Mouse (Mus musculus) cerebellum, postnatal 10 days (tissue): ENCODE measurements around the gene Rsrp1.

ENCODE experiments used
- DNase-seq, 2 experiments: peaks; one replicate each; pipeline ENCODE4 v3.0.0; 2021; ENCODE audit warnings: mixed read lengths in 2 of 2

Gene Rsrp1

GRCm38 (mm10) chr4:134922111-134922924 is 1.1 kb upstream of the Rsrp1 start:
- DNase-seq: no peak

GRCm38 (mm10) chr4:134922925-134923244 is 507 bp upstream of the Rsrp1 start:
- DNase-seq: peak; percentile 87 to 88

GRCm38 (mm10) chr4:134924019-134924741 is 788 bp downstream of the Rsrp1 start:
- DNase-seq: peak; percentile 65 to 68

- DNase-seq: peak in 1 of 2 experiments; percentile 22
Measured at GRCm38 (mm10) chr4:134925206-134925605, 1.8 kb downstream of the Rsrp1 start.

- DNase-seq: no peak
Measured at GRCm38 (mm10) chr4:134927815-134928463, 4.5 kb downstream of the Rsrp1 start.

- DNase-seq: no peak
Measured at GRCm38 (mm10) chr4:134928464-134928836, 5.1 kb downstream of the Rsrp1 start.

- DNase-seq: no peak
Measured at GRCm38 (mm10) chr4:134929536-134929935, 6.1 kb downstream of the Rsrp1 start.

- no peak for DNase-seq
Measured at GRCm38 (mm10) chr4:134930190-134930589, 6.8 kb downstream of the Rsrp1 start.

GRCm38 (mm10) chr4:134930684-134931481 is 7.5 kb downstream of the Rsrp1 start, which contains the start of gene Syf2:
Gene Syf2 (plus strand): TSS chr4:134930898.
- DNase-seq: peak; percentile 98

- DNase-seq: no peak
Measured at GRCm38 (mm10) chr4:134937240-134938176, 14.1 kb downstream of the Rsrp1 start.

GRCm38 (mm10) chr4:134939900-134940299 is 16.5 kb downstream of the Rsrp1 start:
- no peak for DNase-seq

- DNase-seq: peak in 1 of 2 experiments; percentile 30
Measured at GRCm38 (mm10) chr4:134943758-134944538, 20.6 kb downstream of the Rsrp1 start.

- DNase-seq: peak; percentile 85 to 92
Measured at GRCm38 (mm10) chr4:134946024-134946744, 22.8 kb downstream of the Rsrp1 start.

- DNase-seq: peak; percentile 69 to 74
Measured at GRCm38 (mm10) chr4:134950518-134951091, 27.2 kb downstream of the Rsrp1 start.

- DNase-seq: peak; percentile 80 to 88
Measured at GRCm38 (mm10) chr4:134954461-134954860, 31.1 kb downstream of the Rsrp1 start.

- peak in 1 of 2 experiments; percentile 27 for DNase-seq
Measured at GRCm38 (mm10) chr4:134955196-134955595, 31.8 kb downstream of the Rsrp1 start.

GRCm38 (mm10) chr4:134955845-134956244 is 32.5 kb downstream of the Rsrp1 start:
- no peak for DNase-seq

- peak; percentile 87 to 91 for DNase-seq
Measured at GRCm38 (mm10) chr4:134956328-134956727, 32.9 kb downstream of the Rsrp1 start.

- DNase-seq: peak; percentile 53
Measured at GRCm38 (mm10) chr4:134963021-134963776, 39.8 kb downstream of the Rsrp1 start.
